Mouse (Mus musculus) G1E (cell line): ENCODE measurements around the gene Bok.

Source experiments
- CTCF ChIP-seq: IDR thresholded peaks from 2 replicates; pipeline ENCODE4 v1.5.1; 2012; ENCODE audit warnings: low read depth, low read length, inconsistent platforms, mixed read lengths
- GATA1 ChIP-seq: IDR thresholded peaks from 2 replicates; pipeline ENCODE4 v1.6.1; 2012; ENCODE audit warnings: borderline replicate concordance, low read length, inconsistent platforms, mixed read lengths

DNA sequence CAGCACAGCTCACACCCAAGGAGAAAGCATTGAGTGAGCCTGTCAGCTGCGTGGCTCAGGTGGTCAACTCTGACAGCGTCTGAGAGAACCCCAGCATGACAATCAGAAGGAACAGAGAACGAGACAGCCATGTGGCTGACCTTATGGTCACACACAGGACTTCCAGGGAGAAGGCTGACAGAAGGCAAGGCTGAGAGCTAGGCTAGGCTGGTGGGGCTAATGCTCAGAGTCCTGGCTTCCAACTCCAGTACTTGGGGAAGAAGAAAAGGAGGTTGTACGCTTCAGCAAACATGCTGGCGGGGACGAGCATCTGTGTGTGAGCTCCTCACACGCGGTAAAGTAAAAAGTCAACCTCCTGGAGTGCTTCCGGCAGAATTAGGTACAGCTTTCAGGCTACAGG, 18.9 kb downstream of the Bok start:
- TF ChIP-seq CTCF: no peak
- no peak for TF ChIP-seq GATA1
